Mouse (Mus musculus) retina, postnatal 1 day (tissue): Measurements from ENCODE around the gene Cd200r1.
A peak's percentile ranks its signal among the peaks of the same experiment; 100 is the strongest.
"Not testable (repeated sequence)": the region's sequence is repeated elsewhere in the genome, so short reads cannot be mapped to it uniquely, and the experiment has no call there.

Experiments
- DNase-seq: peaks from one replicate; pipeline ENCODE4 v3.0.0-alpha.2; 2012

Gene Cd200r1

GRCm38 (mm10) chr16:44767506-44767905 lies 2.0 kb downstream of the Cd200r1 start:
- DNase-seq, result no peak

- DNase-seq, result peak; percentile 52
Observed at GRCm38 (mm10) chr16:44767967-44768366, 2.4 kb downstream of the Cd200r1 start.

- no peak for DNase-seq
Observed at GRCm38 (mm10) chr16:44772577-44772976, 7.0 kb downstream of the Cd200r1 start.

- no peak for DNase-seq
Observed at GRCm38 (mm10) chr16:44773673-44774072, 8.1 kb downstream of the Cd200r1 start.

GRCm38 (mm10) chr16:44774201-44774600 lies 8.7 kb downstream of the Cd200r1 start:
- DNase-seq, result no peak

GRCm38 (mm10) chr16:44778538-44779147 lies 13.1 kb downstream of the Cd200r1 start:
- no peak for DNase-seq

- DNase-seq, result no peak
Observed at GRCm38 (mm10) chr16:44779494-44779893, 14.0 kb downstream of the Cd200r1 start.

- no peak for DNase-seq
Observed at GRCm38 (mm10) chr16:44780751-44781150, 15.2 kb downstream of the Cd200r1 start.

- DNase-seq, result no peak
Observed at GRCm38 (mm10) chr16:44786934-44787333, 21.4 kb downstream of the Cd200r1 start.

GRCm38 (mm10) chr16:44794416-44794815 lies 28.9 kb downstream of the Cd200r1 start:
- no peak for DNase-seq

- DNase-seq, result no peak
Observed at GRCm38 (mm10) chr16:44805976-44806375, 40.4 kb downstream of the Cd200r1 start.

- DNase-seq, result not testable (repeated sequence)
Observed at GRCm38 (mm10) chr16:44810223-44810622, 44.7 kb downstream of the Cd200r1 start.

GRCm38 (mm10) chr16:44811544-44811943 lies 46.0 kb downstream of the Cd200r1 start, which contains the start of gene Cd200r4:
Gene Cd200r4, plus strand, starts transcription at chr16:44811733.
- no peak for DNase-seq

- DNase-seq, result no peak
Observed at GRCm38 (mm10) chr16:44812468-44813065, 47.0 kb downstream of the Cd200r1 start.

- DNase-seq, result no peak
Observed at GRCm38 (mm10) chr16:44818010-44818409, 52.5 kb downstream of the Cd200r1 start.

- no peak for DNase-seq
Observed at GRCm38 (mm10) chr16:44820545-44820944, 55.0 kb downstream of the Cd200r1 start.

GRCm38 (mm10) chr16:44832286-44832685 lies 66.8 kb downstream of the Cd200r1 start:
- DNase-seq, result no peak

- DNase-seq, result peak; percentile 1
Observed at GRCm38 (mm10) chr16:44833189-44833588, 67.7 kb downstream of the Cd200r1 start.
